Mouse (Mus musculus) embryonic fibroblast, embryonic 13.5 days (primary cell): ENCODE results near the gene Cpt1c.

Experiments
- CTCF ChIP-seq: IDR thresholded peaks from 2 replicates; pipeline ENCODE4 v1.5.1; 2011; ENCODE audit warnings: mild to moderate bottlenecking, control low read depth, low read length, moderate library complexity, borderline replicate concordance; ENCODE audit not compliant: insufficient read depth
- POLR2A ChIP-seq: IDR thresholded peaks from 2 replicates; pipeline ENCODE4 v1.6.1; 2011; ENCODE audit warnings: low read depth, mild to moderate bottlenecking, control low read depth, low read length, moderate library complexity

- TF ChIP-seq CTCF = no peak
- TF ChIP-seq POLR2A = no peak
These were observed 37.4 kb upstream of the Cpt1c start for GRCm38 (mm10) chr7:45012011-45012410.
